Mouse (Mus musculus): ENCODE results near the gene Celf2. TPM values are rescaled to one million over a fixed set of nuclear protein-coding genes. Genes with fewer than 3 reads are reported as not detected.

The Celf2 gene
- polyA plus RNA-seq, 1 experiment = 39.9 TPM

DNA sequence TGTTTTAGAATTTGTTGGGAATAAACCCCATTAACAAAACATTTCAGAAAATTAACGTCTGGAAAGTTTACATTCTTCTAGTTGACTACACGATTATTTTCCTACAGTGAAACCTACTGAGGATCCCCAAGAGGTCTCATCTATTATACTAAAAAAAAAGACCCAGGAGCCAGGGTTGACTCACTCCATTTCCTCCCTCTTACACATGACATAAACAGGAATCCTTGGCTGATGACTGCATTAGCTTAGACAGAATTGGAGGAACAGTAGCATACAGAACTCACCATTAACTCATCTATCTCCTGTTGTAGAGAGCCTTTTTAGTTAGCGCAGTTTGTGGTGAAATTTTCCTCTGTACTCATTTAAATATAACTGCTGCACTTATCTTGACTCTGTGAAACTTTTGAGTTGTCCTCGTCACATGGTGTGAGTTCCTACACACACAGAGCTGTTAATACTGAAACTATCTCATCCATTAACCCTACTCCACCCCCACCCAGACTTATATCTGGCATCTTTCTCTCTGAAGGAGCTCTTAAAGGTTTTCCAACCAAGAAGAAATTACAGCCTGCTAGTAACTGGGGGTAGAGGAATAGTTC is 813.9 kb downstream of the Celf2 start:
- no peak for DNase-seq (ENCODE audit: low spot score)

DNA sequence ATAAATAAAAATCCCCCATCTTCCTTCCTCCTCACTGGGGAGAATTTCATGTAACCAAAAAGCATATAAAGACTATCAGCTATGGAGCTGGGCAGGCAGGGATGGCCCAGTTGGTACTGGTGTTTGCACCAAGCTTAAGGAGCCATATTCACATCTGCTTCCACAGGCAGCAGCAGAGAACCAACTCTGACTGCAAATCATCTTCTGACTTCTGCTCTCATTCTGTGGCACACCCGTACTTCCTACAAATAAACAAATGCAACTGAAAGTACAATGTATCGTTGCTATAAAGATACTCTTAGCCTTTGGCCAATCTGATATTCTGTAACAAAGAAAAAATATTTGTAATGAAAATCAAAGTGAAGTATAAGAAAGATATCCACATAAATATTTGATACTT is 819.7 kb downstream of the Celf2 start:
- DNase-seq (ENCODE audit: low spot score) = no peak

DNA sequence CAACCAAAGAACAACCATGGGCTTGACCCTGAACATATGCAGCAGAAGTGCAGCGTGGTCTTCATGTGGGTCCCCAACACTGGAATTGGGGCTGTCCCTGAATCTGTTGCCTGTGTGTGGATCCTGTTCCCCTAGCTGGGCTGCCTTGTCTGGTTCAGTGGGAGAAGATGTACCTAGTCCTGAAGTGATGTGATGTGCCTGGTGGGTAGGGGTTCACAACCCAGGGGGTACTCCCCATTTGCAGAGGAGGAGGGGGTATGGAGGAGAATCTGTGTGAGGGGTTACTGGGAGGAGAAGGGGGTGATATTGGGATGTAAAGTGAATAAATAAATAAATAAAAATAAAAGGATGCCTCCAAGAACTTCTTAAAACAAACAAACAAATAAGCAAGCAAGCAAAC is 831.1 kb downstream of the Celf2 start:
- DNase-seq (ENCODE audit: low spot score) = no peak

DNA sequence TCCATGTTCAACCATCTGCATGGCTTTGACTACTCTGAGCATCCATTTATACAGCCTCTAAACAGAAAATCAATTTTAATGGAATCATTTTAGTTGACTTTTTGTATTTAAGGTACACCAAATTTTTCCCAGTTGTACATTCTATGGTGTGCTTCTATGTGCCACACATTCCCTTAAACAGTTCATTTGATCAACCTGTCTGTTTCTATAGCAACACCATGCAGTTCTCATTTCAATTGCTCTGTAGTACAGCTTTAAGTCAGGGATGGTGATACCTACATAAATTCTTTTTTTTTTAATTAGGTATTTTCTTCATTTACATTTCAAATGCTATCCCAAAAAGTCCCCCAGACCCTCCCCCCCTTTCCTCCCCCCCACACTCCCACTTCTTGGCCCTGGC is 831.9 kb downstream of the Celf2 start:
- DNase-seq (ENCODE audit: low spot score) = no peak

- no peak for DNase-seq (ENCODE audit: low spot score)
These were observed 835.0 kb downstream of the Celf2 start for GRCm38 (mm10) chr2:6674401-6674800.

DNA sequence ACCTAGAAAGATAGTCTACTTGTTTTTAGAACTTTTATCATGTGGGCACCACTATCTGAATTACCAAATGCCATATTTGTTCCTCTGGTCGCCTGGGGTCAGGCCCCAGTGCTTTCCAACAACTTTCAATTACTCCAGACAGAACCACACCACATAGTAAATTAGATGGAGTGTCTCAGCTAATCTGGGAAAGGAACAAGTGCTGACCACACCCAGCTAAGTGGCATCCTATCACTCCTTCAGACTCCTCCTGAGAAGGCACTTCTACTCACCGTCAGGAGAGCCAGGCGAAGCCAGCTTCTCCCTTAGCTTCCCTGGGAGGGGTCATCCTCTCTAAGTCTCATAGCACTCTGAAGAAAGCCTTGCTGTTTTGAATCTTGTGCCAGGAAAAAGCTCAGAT is 835.9 kb downstream of the Celf2 start:
- no peak for DNase-seq (ENCODE audit: low spot score)

GRCm38 (mm10) chr2:6667611-6668010 is 841.8 kb downstream of the Celf2 start:
- no peak for DNase-seq (ENCODE audit: low spot score)

- DNase-seq (ENCODE audit: low spot score) = no peak
These were observed 849.5 kb downstream of the Celf2 start for GRCm38 (mm10) chr2:6659834-6660233.

DNA sequence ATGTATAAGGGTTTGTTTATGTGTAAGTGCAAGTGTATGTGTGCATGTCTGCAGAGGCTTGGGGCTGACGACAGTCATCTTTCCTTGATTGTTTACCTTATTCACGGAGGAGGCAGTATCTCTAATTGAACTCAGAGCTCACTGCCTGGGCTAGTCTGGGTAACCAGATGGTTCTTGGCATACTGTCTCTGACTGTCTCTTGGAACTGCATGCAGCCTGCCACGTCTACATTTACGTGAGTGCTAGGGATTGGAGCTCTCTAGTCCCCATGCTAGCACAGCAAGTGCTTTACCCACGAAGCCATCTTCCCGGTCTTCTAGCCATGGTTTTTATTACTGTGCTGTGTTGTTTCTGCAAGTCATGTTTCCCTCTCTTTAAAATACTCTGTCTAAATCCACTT is 855.6 kb downstream of the Celf2 start:
- DNase-seq (ENCODE audit: low spot score) = no peak

DNA sequence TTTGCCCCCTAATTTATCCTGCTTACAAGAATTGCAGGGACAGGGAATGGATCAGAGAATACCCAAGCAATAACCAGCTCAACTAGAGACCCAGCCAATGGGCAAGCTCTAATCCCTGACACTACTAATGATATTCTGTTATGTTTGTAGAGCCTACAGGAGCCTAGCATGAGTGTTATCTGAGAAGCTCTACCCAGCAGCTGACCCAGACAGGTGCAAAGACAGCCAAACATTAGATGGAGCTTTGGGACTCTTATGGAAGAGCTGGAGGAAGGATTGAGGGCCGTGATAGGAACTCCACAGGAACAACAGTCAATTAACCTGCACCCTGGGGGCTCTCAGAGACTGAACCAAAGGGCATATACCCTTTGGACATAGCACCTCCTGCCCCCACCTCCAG is 857.7 kb downstream of the Celf2 start:
- no peak for DNase-seq (ENCODE audit: low spot score)

DNA sequence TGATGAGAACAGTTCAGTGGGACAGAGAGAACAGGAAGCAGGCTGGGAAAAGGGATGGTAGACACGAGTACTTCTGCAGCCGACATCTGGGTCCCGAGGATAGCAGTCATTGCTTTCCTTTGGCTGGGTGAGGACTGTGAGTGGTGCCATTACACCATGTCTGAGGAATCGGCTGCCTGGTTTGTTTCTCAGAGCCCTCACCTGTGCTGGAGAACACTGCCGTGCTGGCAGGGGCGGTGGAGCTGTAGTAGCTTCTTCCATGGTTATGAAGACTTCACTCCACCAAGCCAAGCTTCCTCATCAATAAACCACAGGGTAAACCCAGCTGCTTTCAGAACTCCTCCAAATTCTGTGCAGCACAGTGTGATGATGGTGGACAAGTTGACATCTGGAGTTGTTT is 860.5 kb downstream of the Celf2 start:
- no peak for DNase-seq (ENCODE audit: low spot score)

- no peak for DNase-seq (ENCODE audit: low spot score)
These were observed 862.3 kb downstream of the Celf2 start for GRCm38 (mm10) chr2:6647028-6647427.

GRCm38 (mm10) chr2:6646325-6646724 is 863.0 kb downstream of the Celf2 start:
- no peak for DNase-seq (ENCODE audit: low spot score)

DNA sequence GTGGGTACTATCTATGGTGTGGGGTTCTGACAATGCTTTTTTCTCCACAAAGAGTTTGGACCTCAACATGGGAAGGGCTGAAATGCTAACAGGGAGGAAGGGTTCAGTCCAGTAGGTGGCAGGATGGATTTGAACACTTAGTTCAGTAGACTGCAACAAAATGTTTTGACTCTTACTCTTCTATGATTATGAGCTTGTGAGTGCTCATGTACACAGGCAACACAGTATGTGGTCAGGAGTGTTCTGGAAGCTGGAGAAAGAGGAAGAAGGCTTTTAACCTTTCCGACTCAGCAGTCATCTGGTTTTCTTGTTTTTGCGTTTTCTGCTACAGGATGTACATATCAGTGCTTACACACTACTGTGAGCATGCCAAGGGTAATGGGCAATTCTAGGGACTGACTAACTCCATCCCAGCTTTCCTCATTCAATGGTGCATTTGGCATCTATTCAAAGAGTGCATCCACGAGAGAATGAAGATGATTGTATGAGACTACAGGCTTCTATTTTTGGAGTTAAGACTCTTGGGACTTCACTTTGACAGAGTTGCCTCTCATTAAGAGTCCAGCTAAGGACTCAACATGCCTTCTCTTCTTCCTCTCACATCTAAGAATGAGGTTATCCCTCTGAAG is 867.0 kb downstream of the Celf2 start:
- DNase-seq (ENCODE audit: low spot score) = no peak

- DNase-seq (ENCODE audit: low spot score) = no peak
These were observed 870.0 kb downstream of the Celf2 start for GRCm38 (mm10) chr2:6639370-6639769.

GRCm38 (mm10) chr2:6637147-6637546 is 872.2 kb downstream of the Celf2 start:
- DNase-seq (ENCODE audit: low spot score) = no peak

DNA sequence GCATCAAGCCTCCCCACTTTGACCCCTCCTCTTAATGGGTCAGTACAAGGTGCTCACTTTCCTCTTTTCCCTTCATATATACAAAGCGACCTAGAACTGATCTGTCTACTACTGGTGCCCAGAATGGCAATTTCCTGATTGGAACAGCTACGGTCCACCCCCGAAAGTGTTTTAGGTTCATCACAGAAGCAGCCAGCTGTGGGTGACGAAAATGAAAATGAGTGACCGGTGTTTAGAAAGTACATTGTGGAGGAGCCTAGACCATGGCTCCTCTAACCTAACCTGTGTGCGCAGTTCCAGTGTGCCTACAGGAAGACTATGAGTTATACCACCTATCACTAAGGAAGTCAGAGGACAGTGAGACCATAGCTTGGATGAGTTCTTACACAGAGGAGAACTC is 874.5 kb downstream of the Celf2 start:
- no peak for DNase-seq (ENCODE audit: low spot score)

DNA sequence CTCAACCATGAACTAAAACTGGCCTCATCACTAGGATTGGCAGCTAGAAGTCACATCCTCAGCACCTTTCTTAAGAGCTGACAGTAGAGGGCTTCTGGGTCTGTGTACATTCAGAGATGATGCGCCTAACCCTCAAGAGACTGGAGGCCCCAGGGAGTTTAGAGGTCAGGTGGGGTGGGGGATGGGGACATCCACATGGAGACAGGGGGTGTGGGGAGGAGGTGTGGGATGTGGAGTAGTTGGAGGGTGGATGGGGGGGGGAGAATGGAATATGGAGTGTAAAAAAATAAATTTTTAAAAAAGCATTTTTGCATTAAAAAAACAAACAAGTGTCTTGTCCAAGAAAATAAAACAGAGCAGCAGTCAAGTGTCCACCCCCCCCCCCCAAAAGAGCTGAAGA is 876.2 kb downstream of the Celf2 start:
- DNase-seq (ENCODE audit: low spot score) = no peak

GRCm38 (mm10) chr2:6623802-6624201 is 885.6 kb downstream of the Celf2 start:
- no peak for DNase-seq (ENCODE audit: low spot score)

DNA sequence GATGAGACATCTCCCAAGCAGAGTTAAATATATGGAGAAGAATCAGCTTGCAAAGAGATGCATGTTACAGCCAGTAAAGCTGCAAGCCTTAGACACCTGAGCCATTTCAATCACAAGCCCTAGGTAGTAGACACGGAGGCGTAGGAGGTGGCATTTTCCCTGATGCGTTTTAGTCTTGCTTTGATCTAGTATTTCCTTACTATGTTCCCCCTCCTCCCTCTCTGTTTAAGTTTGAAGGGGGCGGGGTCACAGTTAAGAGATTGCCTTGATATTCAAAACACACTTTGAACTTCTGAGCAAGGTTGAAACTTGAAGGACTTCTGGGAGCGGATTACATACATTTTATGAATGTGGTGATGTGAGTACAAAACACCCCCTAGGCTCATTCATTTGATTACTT is 887.3 kb downstream of the Celf2 start:
- no peak for DNase-seq (ENCODE audit: low spot score)

GRCm38 (mm10) chr2:6618856-6619255 is 890.5 kb downstream of the Celf2 start:
- no peak for DNase-seq (ENCODE audit: low spot score)

DNA sequence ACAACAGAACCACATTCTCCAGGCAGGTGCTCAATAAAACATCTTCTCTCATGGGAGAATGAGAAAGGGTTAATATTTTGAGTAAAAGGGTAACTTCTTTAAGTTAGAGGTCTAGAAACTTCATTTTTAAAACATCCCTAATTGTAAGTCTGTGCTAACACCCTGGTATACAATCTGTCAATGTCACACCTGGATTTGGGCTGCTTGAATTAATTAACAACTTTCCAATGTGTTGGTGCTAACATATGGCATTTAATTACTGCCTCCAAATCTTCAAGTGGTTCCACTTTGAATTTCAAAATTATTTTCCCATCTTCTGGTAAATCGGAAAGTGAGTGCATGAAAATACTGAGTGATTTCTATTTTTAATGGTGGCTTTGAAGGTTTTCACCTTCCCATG is 890.9 kb downstream of the Celf2 start:
- no peak for DNase-seq (ENCODE audit: low spot score)

GRCm38 (mm10) chr2:6604347-6604746 is 905.0 kb downstream of the Celf2 start:
- DNase-seq (ENCODE audit: low spot score) = no peak

GRCm38 (mm10) chr2:6603880-6604279 is 905.5 kb downstream of the Celf2 start:
- DNase-seq (ENCODE audit: low spot score) = no peak
